Mouse (Mus musculus) embryonic facial prominence, embryonic 13.5 days (tissue): ENCODE measurements around the gene Sidt1. TPM values are rescaled to one million over a fixed set of nuclear protein-coding genes. Genes with fewer than 3 reads are reported as not detected.
"Not testable (repeated sequence)": the region's sequence is repeated elsewhere in the genome, so short reads cannot be mapped to it uniquely, and the experiment has no call there.

Source experiments
- ATAC-seq: fragments of 200-750 bp; cut with Nextera tagmentation; 2 replicates; pipeline ENCODE4 v1.8.0; 2017; ENCODE audit warnings: low read depth; ENCODE audit not compliant: insufficient number of reproducible peaks, insufficient read depth, low FRiP score, low TSS enrichment
- H3K27ac ChIP-seq: fragments of 300-500 bp; sonication (generic); 2 replicates; pipeline ENCODE4 v1.5.1; 2015; ENCODE audit warnings: moderate library complexity, mild to moderate bottlenecking, inconsistent platforms
- H3K27me3 ChIP-seq: fragments of 300-500 bp; sonication (generic); 2 replicates; pipeline ENCODE4 v1.6.1; 2015; ENCODE audit warnings: mild to moderate bottlenecking, inconsistent platforms
- H3K36me3 ChIP-seq: fragments of 300-500 bp; sonication (generic); 2 replicates; pipeline ENCODE4 v1.6.1; 2015; ENCODE audit warnings: mild to moderate bottlenecking, inconsistent platforms
- H3K4me1 ChIP-seq: fragments of 300-500 bp; sonication (generic); 2 replicates; pipeline ENCODE4 v1.6.1; 2015; ENCODE audit warnings: inconsistent platforms
- H3K4me2 ChIP-seq: fragments of 300-500 bp; sonication (generic); 2 replicates; pipeline ENCODE4 v1.6.1; 2015; ENCODE audit warnings: moderate library complexity, mild to moderate bottlenecking, inconsistent platforms
- H3K4me3 ChIP-seq: fragments of 300-500 bp; sonication (generic); 2 replicates; pipeline ENCODE4 v1.5.1; 2015; ENCODE audit warnings: mild to moderate bottlenecking, inconsistent platforms
- H3K9ac ChIP-seq: fragments of 300-500 bp; sonication (generic); 2 replicates; pipeline ENCODE4 v1.6.1; 2015; ENCODE audit warnings: mild to moderate bottlenecking, inconsistent platforms
- H3K9me3 ChIP-seq: fragments of 300-500 bp; sonication (generic); 2 replicates; pipeline ENCODE4 v1.6.1; 2016; ENCODE audit warnings: inconsistent platforms
- WGBS: fragments of 180-500 bp; shearing (Covaris S2); methylation state at CpG from one replicate; pipeline ENCODE4 v1.1.7; 2015; ENCODE audit warnings: mixed read lengths; 5-methylcytosine and 5-hydroxymethylcytosine counted together
- polyA plus RNA-seq: library from polyadenylated mRNA; unstranded; fragments of >200 nt; fragmentation: Nextera tagmentation; extraction: Ambion mirVana; gene quantifications from 2 replicates; pipeline ENCODE4 v1.2.1, GENCODE M21; 2015

Sidt1 gene
- polyA plus RNA-seq, 1 experiment from 2014 or later, result 0.53 TPM

DNA sequence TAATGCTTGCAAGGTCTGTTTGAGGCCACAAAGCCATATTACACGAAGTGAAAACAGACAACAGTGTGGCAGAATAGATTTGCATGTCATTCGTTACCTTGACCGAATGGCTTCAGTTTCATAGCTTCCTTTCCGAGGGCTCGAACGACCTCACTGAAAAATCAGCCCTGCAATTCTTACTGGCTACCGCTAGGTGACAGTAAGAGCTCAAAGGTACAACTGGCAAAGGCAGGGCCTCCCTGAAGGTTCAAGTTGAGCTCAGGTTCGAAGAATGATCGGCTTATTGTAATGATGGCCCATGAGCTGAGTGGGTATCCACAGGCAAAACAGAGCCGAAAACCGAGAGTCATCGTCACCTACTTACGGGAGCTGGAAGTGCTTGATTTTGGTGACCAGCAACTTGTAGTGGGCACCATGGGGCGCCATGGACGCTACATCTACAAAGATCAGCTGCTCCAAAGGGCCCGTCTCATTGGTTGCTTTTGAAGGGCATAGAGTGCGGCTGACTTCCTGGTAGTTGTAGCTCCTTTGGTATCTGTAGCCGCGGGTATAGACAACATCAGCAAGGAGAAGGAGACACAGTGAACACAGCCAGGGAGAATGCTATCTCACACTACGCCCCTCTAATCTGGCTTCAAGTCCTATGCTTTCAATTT lies 33.4 kb downstream of the Sidt1 start:
- H3K36me3 ChIP-seq, result no peaks in the 10 kb centered on the region
- no peak overlapping the region for H3K9ac ChIP-seq
- no peak overlapping the region for H3K4me3 ChIP-seq
- ATAC-seq, result no peak
- 81% methylated on average over 20 of the region's 20 CpGs for WGBS
- no peaks in the 10 kb centered on the region for H3K27me3 ChIP-seq
- no peak overlapping the region for H3K27ac ChIP-seq
- H3K9me3 ChIP-seq, result peaks cover 3% of the 10 kb centered on the region; the same call in 1 of the 2 replicates
- H3K4me1 ChIP-seq, result no peaks in the 10 kb centered on the region
- no peak overlapping the region for H3K4me2 ChIP-seq

DNA sequence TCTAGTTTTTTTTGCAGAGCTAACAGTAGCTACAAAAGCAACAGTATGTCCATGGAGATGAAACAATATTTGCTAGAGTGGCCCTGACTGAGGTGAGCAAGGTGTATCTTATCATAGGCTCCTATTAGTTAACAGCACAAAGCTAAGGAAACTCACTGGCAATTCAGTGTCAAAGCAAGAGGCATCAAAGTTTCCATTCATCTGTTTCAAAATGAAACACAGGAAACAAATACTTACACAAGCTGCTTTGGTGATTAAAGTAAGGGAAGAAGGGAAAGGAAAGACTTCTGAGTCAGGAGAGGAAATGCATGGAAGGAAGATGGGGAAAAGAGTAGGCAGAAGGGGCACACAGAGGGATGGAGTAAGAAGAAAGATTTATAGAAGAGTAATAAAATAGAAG lies 39.0 kb downstream of the Sidt1 start:
- no peak for ATAC-seq
- Histone ChIP-seq H3K36me3 (no peaks in the 10 kb centered on the region), H3K27me3 (no peaks in the 10 kb centered on the region), H3K27ac (no peak overlapping the region), H3K9me3 (no peaks in the 10 kb centered on the region), H3K4me3 (no peak overlapping the region), H3K4me1 (no peaks in the 10 kb centered on the region), H3K4me2 (no peak overlapping the region), H3K9ac (no peak overlapping the region)

DNA sequence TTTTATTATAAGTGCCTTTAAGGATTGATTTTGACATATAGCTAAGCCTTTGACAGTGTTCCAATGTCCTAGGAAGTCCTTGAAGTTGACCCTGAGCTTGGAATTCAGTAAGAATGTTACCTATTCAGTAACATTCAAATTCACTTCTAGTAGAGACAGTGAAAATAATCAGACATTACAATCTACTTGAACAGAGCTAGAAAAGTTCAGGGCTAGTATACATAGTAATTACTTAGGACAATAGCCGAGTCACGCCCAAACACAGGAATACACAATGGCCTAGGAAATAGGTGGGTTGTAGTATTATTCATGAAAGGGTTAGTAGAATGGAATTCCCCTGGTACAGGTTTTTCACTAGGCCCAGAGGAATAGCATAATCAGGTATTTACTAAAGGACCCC lies 40.3 kb downstream of the Sidt1 start:
- H3K4me3 ChIP-seq, ATAC-seq, H3K36me3 ChIP-seq, H3K27ac ChIP-seq, H3K4me2 ChIP-seq, H3K9ac ChIP-seq, H3K4me1 ChIP-seq, H3K9me3 ChIP-seq, H3K27me3 ChIP-seq: not testable (repeated sequence)
- WGBS, result 86% methylated on average over 2 of the region's 2 CpGs

DNA sequence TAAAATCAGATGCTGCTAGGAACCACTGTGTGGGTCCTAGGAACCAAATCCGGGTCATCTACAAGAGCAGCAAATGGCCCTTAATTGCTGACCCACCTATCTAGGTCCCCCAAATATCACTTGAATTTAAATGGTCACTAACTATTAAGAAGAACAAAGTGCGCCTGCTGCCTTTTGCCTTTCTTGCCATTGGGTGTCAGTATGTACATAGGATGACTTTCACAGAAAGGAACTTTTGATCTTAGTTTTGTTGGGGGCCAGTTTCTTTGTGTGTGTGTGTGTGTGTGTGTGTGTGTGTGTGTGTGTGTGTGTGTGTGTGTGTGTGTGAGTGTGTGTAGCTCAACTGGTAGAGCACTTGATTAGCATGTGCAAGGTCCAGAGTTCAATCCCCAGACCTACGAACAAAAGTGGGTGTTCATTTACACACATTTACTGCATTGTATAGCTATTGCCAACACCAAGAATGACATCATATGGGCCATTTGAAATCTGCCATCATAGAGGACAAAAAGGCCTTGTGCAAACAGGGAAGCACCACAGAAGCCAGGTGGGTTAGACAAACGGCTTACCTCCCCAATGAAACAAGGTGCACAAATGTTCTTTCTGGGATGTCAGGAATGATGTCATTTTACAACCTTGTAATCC lies 43.9 kb downstream of the Sidt1 start:
- WGBS, result 71% methylated on average over 4 of the region's 4 CpGs
- Histone ChIP-seq H3K9ac (no peak overlapping the region), H3K27me3 (no peaks in the 10 kb centered on the region), H3K27ac (no peak overlapping the region), H3K4me1 (no peaks in the 10 kb centered on the region), H3K36me3 (no peaks in the 10 kb centered on the region), H3K9me3 (no peaks in the 10 kb centered on the region), H3K4me2 (no peak overlapping the region), H3K4me3 (no peak overlapping the region)
- no peak for ATAC-seq

DNA sequence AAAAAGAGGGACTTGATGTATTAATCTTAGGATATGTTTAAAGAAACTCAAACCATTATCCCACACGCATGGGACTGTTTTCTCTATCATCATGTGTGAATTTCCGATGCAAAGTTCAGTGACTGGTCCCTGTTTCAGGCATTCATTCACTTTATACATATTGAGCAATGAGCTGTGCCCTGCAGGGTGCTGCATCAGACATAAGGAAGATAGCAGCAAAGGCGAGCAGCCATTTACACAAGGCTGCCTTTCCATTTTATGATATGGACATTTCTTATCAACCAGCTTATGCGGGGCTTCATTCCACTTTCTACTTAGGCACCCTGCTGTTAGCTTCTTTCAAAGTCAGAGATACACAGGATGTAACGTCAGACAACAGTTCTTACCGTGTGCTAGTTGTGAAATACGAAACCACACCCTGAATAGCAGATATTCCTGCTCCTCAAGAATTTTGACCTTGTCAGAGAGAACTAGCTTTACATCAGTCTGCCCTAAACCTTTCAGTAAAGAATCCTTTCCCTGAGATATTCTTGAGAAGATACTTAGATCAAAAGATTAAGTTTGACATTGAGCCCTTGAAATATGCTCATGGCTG lies 45.5 kb downstream of the Sidt1 start:
- Histone ChIP-seq H3K9ac (no peak overlapping the region), H3K4me1 (no peaks in the 10 kb centered on the region), H3K27me3 (no peaks in the 10 kb centered on the region), H3K4me2 (no peak overlapping the region), H3K36me3 (no peaks in the 10 kb centered on the region), H3K4me3 (no peak overlapping the region), H3K27ac (no peak overlapping the region), H3K9me3 (no peaks in the 10 kb centered on the region)
- 54% methylated on average over 7 of the region's 7 CpGs for WGBS
- ATAC-seq, result no peak

DNA sequence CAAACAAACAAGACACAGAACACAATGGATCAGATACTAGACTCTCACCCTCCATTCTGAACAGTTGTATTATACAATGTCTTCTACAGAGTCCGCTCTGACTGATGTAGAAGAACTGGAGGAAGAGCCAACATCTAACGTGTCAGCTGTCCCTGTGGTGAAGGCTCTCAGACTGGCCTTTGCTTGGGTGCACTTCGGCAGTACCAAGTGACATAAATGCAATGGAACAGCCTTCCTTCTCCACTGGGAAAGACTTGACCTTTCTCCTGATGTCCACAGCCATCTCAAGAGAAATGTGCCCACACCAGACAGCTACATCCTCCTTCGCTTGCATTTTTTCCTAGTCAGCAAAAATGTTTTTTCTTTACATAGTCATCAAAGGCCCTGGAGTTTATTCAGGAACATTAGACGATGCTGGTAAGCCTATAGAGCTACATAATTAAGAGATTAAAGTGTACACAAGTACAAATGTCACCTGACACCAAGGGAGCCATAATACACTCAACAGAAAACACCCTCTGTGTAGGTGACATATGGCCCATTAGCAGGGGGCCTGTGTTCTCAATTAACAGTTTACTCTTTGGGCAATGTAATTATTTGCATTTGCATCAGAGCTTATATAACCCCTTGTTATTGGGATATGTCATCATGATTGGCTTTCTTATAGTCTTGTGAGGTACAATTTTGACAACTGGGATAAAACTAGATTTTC lies 50.2 kb downstream of the Sidt1 start:
- 76% methylated on average over 5 of the region's 5 CpGs for WGBS
- Histone ChIP-seq H3K27ac (no peak overlapping the region), H3K36me3 (no peaks in the 10 kb centered on the region), H3K9me3 (no peaks in the 10 kb centered on the region), H3K27me3 (no peaks in the 10 kb centered on the region), H3K4me3 (no peak overlapping the region), H3K9ac (no peak overlapping the region), H3K4me1 (no peaks in the 10 kb centered on the region), H3K4me2 (no peak overlapping the region)
- no peak for ATAC-seq

DNA sequence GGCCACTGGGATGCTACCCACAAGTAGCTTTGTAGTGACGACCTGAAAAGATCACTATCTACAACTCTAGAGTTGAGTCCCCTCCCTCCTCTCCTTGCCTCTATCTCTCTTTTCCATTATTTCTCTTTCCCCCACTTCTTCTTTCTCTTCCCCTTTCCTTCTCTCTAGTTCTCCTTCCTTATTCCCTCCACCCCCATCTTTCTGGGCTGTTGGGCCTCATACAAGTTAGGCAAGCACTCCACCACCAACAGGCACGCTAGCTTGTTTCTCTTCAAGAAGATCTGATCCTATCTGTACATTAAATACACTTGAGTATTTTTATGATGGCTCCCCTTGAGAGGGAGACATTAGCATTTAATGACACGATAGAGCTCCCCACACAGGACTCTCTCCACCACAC lies 51.0 kb downstream of the Sidt1 start:
- no peak overlapping the region for H3K4me2 ChIP-seq
- H3K27me3 ChIP-seq, result no peaks in the 10 kb centered on the region
- WGBS, result 71% methylated on average over 3 of the region's 3 CpGs
- ATAC-seq, result no peak
- H3K9ac ChIP-seq, result no peak overlapping the region
- no peak overlapping the region for H3K27ac ChIP-seq
- H3K4me1 ChIP-seq, result no peaks in the 10 kb centered on the region
- H3K9me3 ChIP-seq, result no peaks in the 10 kb centered on the region
- H3K36me3 ChIP-seq, result no peaks in the 10 kb centered on the region
- H3K4me3 ChIP-seq, result no peak overlapping the region

DNA sequence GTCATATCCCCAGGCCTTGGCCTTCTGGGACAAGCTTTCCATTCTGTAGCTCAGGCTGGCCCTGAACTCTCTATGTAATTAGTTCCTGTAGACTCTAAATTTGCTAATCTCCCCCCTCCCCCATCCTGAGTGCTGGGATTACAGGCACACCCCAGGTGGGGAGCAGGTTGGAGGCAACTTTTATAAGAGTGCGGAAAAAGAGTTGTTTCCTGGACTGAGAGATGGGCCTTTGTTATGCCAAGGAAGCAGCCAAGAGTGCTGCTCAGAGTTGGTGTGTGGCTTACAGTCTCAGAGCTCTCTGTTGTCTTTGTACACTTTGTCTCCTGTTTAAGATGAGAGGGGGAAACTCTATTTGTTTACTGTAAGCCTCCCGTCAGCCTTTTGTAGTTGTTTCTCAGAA lies 52.2 kb downstream of the Sidt1 start:
- no peak overlapping the region for H3K9ac ChIP-seq
- no peak overlapping the region for H3K4me2 ChIP-seq
- H3K27me3 ChIP-seq, result no peaks in the 10 kb centered on the region
- no peak overlapping the region for H3K27ac ChIP-seq
- no peaks in the 10 kb centered on the region for H3K36me3 ChIP-seq
- 70% methylated on average over 2 of the region's 2 CpGs for WGBS
- H3K4me1 ChIP-seq, result no peaks in the 10 kb centered on the region
- no peak overlapping the region for H3K4me3 ChIP-seq
- ATAC-seq, result no peak
- no peaks in the 10 kb centered on the region for H3K9me3 ChIP-seq

DNA sequence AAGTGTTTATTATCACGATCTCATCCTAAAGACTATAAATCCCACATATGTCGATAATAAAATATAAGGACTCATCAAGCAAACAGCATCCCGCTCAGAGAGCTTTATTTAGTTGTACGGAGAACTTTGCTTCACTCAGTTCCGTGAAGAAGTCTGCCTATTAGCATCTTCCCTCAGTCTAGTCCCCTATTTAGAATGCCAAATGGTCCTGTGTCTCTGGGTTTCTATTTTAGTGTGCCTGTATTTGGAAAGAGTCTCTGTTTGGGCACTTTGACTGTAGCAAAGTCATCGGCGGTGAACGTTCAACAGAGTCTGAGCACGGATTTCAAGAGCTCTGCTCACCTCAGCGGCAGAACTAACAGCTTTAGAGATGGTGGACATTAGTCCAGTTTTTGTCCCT lies 55.8 kb downstream of the Sidt1 start:
- H3K4me1 ChIP-seq, result no peaks in the 10 kb centered on the region
- no peak overlapping the region for H3K4me2 ChIP-seq
- no peak overlapping the region for H3K4me3 ChIP-seq
- H3K9ac ChIP-seq, result no peak overlapping the region
- no peaks in the 10 kb centered on the region for H3K9me3 ChIP-seq
- WGBS, result 93% methylated on average over 10 of the region's 10 CpGs
- H3K27me3 ChIP-seq, result no peaks in the 10 kb centered on the region
- H3K36me3 ChIP-seq, result no peaks in the 10 kb centered on the region
- H3K27ac ChIP-seq, result no peak overlapping the region
- ATAC-seq, result no peak

DNA sequence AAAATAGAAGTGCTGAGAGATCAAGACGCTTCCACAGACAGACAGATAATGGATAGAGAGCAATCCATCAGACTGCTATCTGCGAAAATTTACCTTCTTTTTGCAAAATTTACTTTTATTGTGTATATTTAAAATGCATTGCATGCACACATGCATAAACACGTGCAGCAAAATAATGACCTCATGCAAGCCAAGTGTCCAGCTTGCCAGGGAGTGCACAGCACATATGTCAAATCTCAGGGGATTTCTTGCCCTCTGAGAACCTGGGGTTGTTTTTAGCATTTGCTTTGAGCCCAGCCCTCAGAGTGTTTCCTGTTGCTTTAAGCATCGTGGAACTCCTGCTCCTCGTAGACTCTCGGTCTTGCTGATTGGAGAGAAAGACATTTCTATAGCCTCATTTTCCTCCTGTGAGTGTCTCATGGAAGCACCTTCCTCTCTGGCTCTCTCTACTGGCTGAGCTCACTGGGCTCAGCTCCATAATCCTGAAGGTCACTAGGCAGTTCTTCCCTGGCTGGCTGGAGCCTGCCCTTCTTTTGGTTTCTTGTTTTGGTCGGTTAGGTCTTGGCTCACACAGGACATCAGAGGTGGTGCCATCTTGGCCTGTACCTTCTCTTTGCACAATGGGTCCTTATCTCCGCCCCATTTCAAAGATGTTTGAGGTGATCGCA lies 61.5 kb downstream of the Sidt1 start:
- Histone ChIP-seq H3K4me3 (no peak overlapping the region), H3K4me1 (no peaks in the 10 kb centered on the region), H3K27me3 (no peaks in the 10 kb centered on the region), H3K36me3 (no peaks in the 10 kb centered on the region), H3K9ac (no peak overlapping the region), H3K4me2 (no peak overlapping the region), H3K27ac (no peak overlapping the region), H3K9me3 (no peaks in the 10 kb centered on the region)
- ATAC-seq, result no peak
- 75% methylated on average over 9 of the region's 9 CpGs for WGBS

DNA sequence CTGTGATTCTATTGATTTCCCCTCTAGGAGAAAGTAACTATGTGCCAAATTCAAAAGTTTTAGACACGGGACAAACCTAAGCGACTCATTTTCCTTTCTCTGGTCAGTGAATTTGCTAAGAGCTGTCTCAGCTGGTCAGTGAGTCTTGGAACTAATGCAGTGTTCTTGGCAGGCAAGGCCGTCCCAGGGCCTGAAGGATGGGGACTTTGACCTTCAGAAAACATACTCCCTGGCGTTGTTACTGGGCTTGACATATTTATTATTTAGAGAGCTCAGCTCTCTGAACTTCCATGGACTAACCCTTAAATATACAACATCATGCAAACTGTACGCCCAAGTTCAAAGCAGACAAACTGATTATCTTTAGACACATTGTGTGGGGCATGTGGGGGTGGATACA lies 62.4 kb downstream of the Sidt1 start:
- 87% methylated on average over 5 of the region's 5 CpGs for WGBS
- no peak overlapping the region for H3K9ac ChIP-seq
- no peak for ATAC-seq
- H3K36me3 ChIP-seq, result no peaks in the 10 kb centered on the region
- H3K9me3 ChIP-seq, result no peaks in the 10 kb centered on the region
- H3K27me3 ChIP-seq, result no peaks in the 10 kb centered on the region
- H3K4me2 ChIP-seq, result no peak overlapping the region
- H3K27ac ChIP-seq, result no peak overlapping the region
- H3K4me1 ChIP-seq, result no peaks in the 10 kb centered on the region
- H3K4me3 ChIP-seq, result no peak overlapping the region
